Mouse (Mus musculus) midbrain, embryonic 10.5 days (tissue): ENCODE data around the gene Rfx4. TPM values are rescaled to one million over a fixed set of nuclear protein-coding genes. Genes with fewer than 3 reads are reported as not detected.

Source experiments
- DNase-seq: peaks from one replicate; pipeline ENCODE4 v3.0.0-alpha.2; 2017; ENCODE audit warnings: low spot score
- H3K27ac ChIP-seq: fragments of 300-500 bp; sonication (generic); replicated peaks from 2 replicates; pipeline ENCODE4 v1.5.1; 2016; ENCODE audit warnings: mild to moderate bottlenecking
- H3K27me3 ChIP-seq: fragments of 300-500 bp; sonication (generic); 2 replicates; pipeline ENCODE4 v1.6.1; 2016; ENCODE audit warnings: low read depth, mild to moderate bottlenecking; ENCODE audit not compliant: poor library complexity, severe bottlenecking
- H3K36me3 ChIP-seq: fragments of 300-500 bp; sonication (generic); 2 replicates; pipeline ENCODE4 v1.6.1; 2016; ENCODE audit warnings: mild to moderate bottlenecking, moderate library complexity
- H3K4me1 ChIP-seq: fragments of 300-500 bp; sonication (generic); 2 replicates; pipeline ENCODE4 v1.6.1; 2016
- H3K4me3 ChIP-seq: fragments of 300-500 bp; sonication (generic); 2 replicates; pipeline ENCODE4 v1.5.1; 2016; ENCODE audit warnings: mild to moderate bottlenecking, moderate library complexity
- H3K9me3 ChIP-seq: fragments of 300-500 bp; sonication (generic); replicated peaks from 2 replicates; pipeline ENCODE4 v1.6.1; 2016; ENCODE audit warnings: mild to moderate bottlenecking
- WGBS: fragments of 180-500 bp; shearing (Covaris S2); methylation state at CpG from one replicate; pipeline ENCODE4 v1.1.7; 2016; 5-methylcytosine and 5-hydroxymethylcytosine counted together
- polyA plus RNA-seq: library from polyadenylated mRNA; unstranded; fragments of >200 nt; fragmentation: Nextera tagmentation; extraction: Ambion mirVana; gene quantifications from 2 replicates; pipeline ENCODE4 v1.2.1, GENCODE M21; 2016

The Rfx4 gene
- polyA plus RNA-seq, 1 experiment from 2014 or later, result 61.8 TPM

GRCm38 (mm10) chr10:84938886-84939285, 183.0 kb downstream of the Rfx4 start:
- no peak for DNase-seq
- Histone ChIP-seq H3K27ac (no peak overlapping the region), H3K27me3 (no peaks in the 10 kb centered on the region), H3K9me3 (no peaks in the 10 kb centered on the region), H3K4me3 (no peak overlapping the region), H3K4me1 (peaks cover 21% of the 10 kb centered on the region), H3K36me3 (peaks cover 16% of the 10 kb centered on the region)
- 88% methylated on average over 5 of the region's 5 CpGs for WGBS

GRCm38 (mm10) chr10:84940356-84940755, 184.5 kb downstream of the Rfx4 start:
- no peaks in the 10 kb centered on the region for H3K27me3 ChIP-seq
- DNase-seq, result no peak
- 73% methylated on average over 1 of the region's 1 CpGs for WGBS
- H3K9me3 ChIP-seq, result no peaks in the 10 kb centered on the region
- H3K4me3 ChIP-seq, result no peak overlapping the region
- peaks cover 21% of the 10 kb centered on the region for H3K36me3 ChIP-seq
- H3K27ac ChIP-seq, result no peak overlapping the region
- peaks cover 12% of the 10 kb centered on the region for H3K4me1 ChIP-seq

- Histone ChIP-seq H3K4me3 (no peak overlapping the region), H3K4me1 (no peaks in the 10 kb centered on the region), H3K36me3 (peaks cover 53% of the 10 kb centered on the region), H3K9me3 (no peaks in the 10 kb centered on the region), H3K27me3 (no peaks in the 10 kb centered on the region), H3K27ac (no peak overlapping the region)
- no peak for DNase-seq
- 98% methylated on average over 3 of the region's 3 CpGs for WGBS
These were observed 189.8 kb downstream of the Rfx4 start for GRCm38 (mm10) chr10:84945692-84946091.

GRCm38 (mm10) chr10:84948970-84949683, 193.3 kb downstream of the Rfx4 start:
- 81% methylated on average over 8 of the region's 8 CpGs for WGBS
- no peaks in the 10 kb centered on the region for H3K4me1 ChIP-seq
- no peak for DNase-seq
- peaks cover 73% of the 10 kb centered on the region for H3K36me3 ChIP-seq
- H3K9me3 ChIP-seq, result no peaks in the 10 kb centered on the region
- no peak overlapping the region for H3K27ac ChIP-seq
- no peaks in the 10 kb centered on the region for H3K27me3 ChIP-seq
- no peak overlapping the region for H3K4me3 ChIP-seq

- no peak for DNase-seq
- Histone ChIP-seq H3K27ac (no peak overlapping the region), H3K9me3 (no peaks in the 10 kb centered on the region), H3K36me3 (peaks cover 71% of the 10 kb centered on the region), H3K27me3 (no peaks in the 10 kb centered on the region), H3K4me3 (no peak overlapping the region), H3K4me1 (no peaks in the 10 kb centered on the region)
- 95% methylated on average over 3 of the region's 3 CpGs for WGBS
These were observed 193.8 kb downstream of the Rfx4 start for GRCm38 (mm10) chr10:84949684-84950010.

GRCm38 (mm10) chr10:84950384-84950783, 194.5 kb downstream of the Rfx4 start:
- no peak overlapping the region for H3K27ac ChIP-seq
- WGBS, result 79% methylated on average over 4 of the region's 4 CpGs
- no peaks in the 10 kb centered on the region for H3K27me3 ChIP-seq
- H3K36me3 ChIP-seq, result peaks cover 71% of the 10 kb centered on the region
- H3K4me3 ChIP-seq, result no peak overlapping the region
- no peaks in the 10 kb centered on the region for H3K9me3 ChIP-seq
- DNase-seq, result no peak
- H3K4me1 ChIP-seq, result no peaks in the 10 kb centered on the region

GRCm38 (mm10) chr10:84954236-84954635, 198.4 kb downstream of the Rfx4 start:
- no peak overlapping the region for H3K4me3 ChIP-seq
- 94% methylated on average over 10 of the region's 10 CpGs for WGBS
- no peaks in the 10 kb centered on the region for H3K9me3 ChIP-seq
- no peak overlapping the region for H3K27ac ChIP-seq
- no peaks in the 10 kb centered on the region for H3K27me3 ChIP-seq
- peaks cover 52% of the 10 kb centered on the region for H3K36me3 ChIP-seq
- no peaks in the 10 kb centered on the region for H3K4me1 ChIP-seq
- DNase-seq, result no peak

Other genes with a start within 250 kb of the Rfx4 start
- gene Ckap4, start 222.0 kb upstream of the Rfx4 start, polyA plus RNA-seq, result 66.1 and 69.7 TPM in 2 replicates
- 2.8 and 5.8 TPM in 2 replicates for gene Tcp11l2, start 179.4 kb upstream of the Rfx4 start, polyA plus RNA-seq
- gene Polr3b, start 133.8 kb upstream of the Rfx4 start, polyA plus RNA-seq, result 14.4 and 16.6 TPM in 2 replicates
- gene Ric8b, start 161.6 kb downstream of the Rfx4 start, polyA plus RNA-seq, result 28.7 and 30.3 TPM in 2 replicates